Mouse (Mus musculus): Measurements from ENCODE around the gene Adam22.

- TF ChIP-seq POLR2A (IDR thresholded peaks at IDR 0.05; ENCODE audit: control insufficient read depth, low read depth, low read length): no peak
- no peak for TF ChIP-seq CTCF (IDR thresholded peaks at IDR 0.05; ENCODE audit: control insufficient read depth, insufficient read depth, insufficient replicate concordance, low read depth, low read length)
These were observed 282.3 kb downstream of the Adam22 start for GRCm38 (mm10) chr5:8085661-8086060.

Data from testis, adult 2 months (tissue).